18 mouse cellular contexts compared by ENCODE assay signal in the genomic region with DNA sequence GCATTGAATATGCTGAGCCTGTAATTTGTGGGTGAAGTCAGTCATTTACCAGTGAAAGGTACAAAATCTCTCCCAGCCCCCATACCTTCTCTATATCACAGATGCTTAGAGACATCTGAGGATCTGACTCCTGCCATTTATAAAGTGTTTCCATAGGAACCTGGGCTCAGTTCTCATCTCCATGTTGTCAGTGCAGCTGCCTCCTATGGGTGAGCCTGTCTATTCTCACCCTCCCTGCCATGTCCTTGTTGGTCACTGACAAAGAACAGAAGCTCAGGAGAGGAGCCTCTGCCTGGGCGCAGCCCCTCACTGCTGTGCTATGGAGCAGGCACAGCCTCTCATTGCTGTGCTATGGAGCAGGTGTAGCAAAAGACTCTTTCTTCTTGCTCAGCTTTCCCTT. TPM values are rescaled to one million over a fixed set of nuclear protein-coding genes. Genes with fewer than 3 reads are reported as not detected.
"Had no signal": no experiment of that assay in that cellular context is flagged by ENCODE, and none has a peak within 500 bp of the region (broad histone marks: within the 10 kb centered on the region; RNA-seq: fewer than 3 reads in every experiment).

No protein-coding gene starts in this region.

- H3K9me3 ChIP-seq: limb, embryonic 13.5 days; neural tube, embryonic 12.5 days had no signal

- H3K36me3 ChIP-seq: limb, embryonic 13.5 days; neural tube, embryonic 12.5 days had no signal

- DNase-seq: kidney, adult 11 months; kidney, adult 9 months; kidney, postnatal 36 days; left cerebral cortex, postnatal 4 days; lung, adult 18-20 months; thymus, postnatal 4 days had no signal

- H3K4me1 ChIP-seq: limb, embryonic 13.5 days; neural tube, embryonic 12.5 days had no signal

- H3K4me3 ChIP-seq: limb, embryonic 13.5 days; neural tube, embryonic 12.5 days had no signal

- H3K27ac ChIP-seq: kidney, postnatal 0 days; limb, embryonic 13.5 days; liver, embryonic 14.5 days; neural tube, embryonic 12.5 days; stomach, postnatal 0 days had no signal

- H3K27me3 ChIP-seq: limb, embryonic 13.5 days; neural tube, embryonic 12.5 days had no signal

- H3K9ac ChIP-seq: limb, embryonic 13.5 days; liver, embryonic 14.5 days; neural tube, embryonic 12.5 days had no signal

- H3K4me2 ChIP-seq: limb, embryonic 13.5 days; neural tube, embryonic 12.5 days had no signal

RNA-seq across cellular contexts. Expression of a gene that starts 9.1 kb away (rescaled TPM):
- total RNA-seq: left cerebral cortex, adult 18-20 months; left cerebral cortex, postnatal 10 days; left cerebral cortex, postnatal 4 days; liver, adult 2 months; megakaryocyte-erythroid progenitor cell, adult 5-6 weeks; monocyte, adult 5-6 weeks; neutrophil, adult 5-6 weeks had no signal
- polyA plus RNA-seq: liver, adult 2 months; liver, embryonic 14.5 days; lung, embryonic 16.5 days; neural tube, embryonic 12.5 days; stomach, postnatal 0 days had no signal

RNA-seq across cellular contexts. Expression of a gene that starts 48.6 kb away (rescaled TPM):
- total RNA-seq: left cerebral cortex, adult 18-20 months; left cerebral cortex, postnatal 4 days; liver, adult 2 months; megakaryocyte-erythroid progenitor cell, adult 5-6 weeks; monocyte, adult 5-6 weeks; neutrophil, adult 5-6 weeks had no signal
- polyA plus RNA-seq: kidney, postnatal 0 days; limb, embryonic 13.5 days; liver, adult 2 months; liver, embryonic 14.5 days; lung, embryonic 16.5 days; neural tube, embryonic 12.5 days; stomach, postnatal 0 days had no signal
